Mouse (Mus musculus) heart, embryonic 12.5 days (tissue): ENCODE data around the gene Nxph3. TPM values are rescaled to one million over a fixed set of nuclear protein-coding genes. Genes with fewer than 3 reads are reported as not detected.

ENCODE experiments used
- polyA plus RNA-seq: library from polyadenylated mRNA; unstranded; fragments of >200 nt; fragmentation: Nextera tagmentation; extraction: Ambion mirVana; gene quantifications from 2 replicates; pipeline ENCODE4 v1.2.1, GENCODE M21; 2016

Nxph3 gene
- polyA plus RNA-seq, 1 experiment from 2014 or later = 0.43 TPM

Other genes starting within 250 kb of the Nxph3 start
- gene Kat7, start 204.3 kb downstream of the Nxph3 start, polyA plus RNA-seq = 56.0 and 58.3 TPM in 2 replicates
- 12.9 and 13.9 TPM in 2 replicates for gene Fam117a, start 177.6 kb downstream of the Nxph3 start, polyA plus RNA-seq
- 86.0 and 86.5 TPM in 2 replicates for gene Slc35b1, start 129.9 kb downstream of the Nxph3 start, polyA plus RNA-seq
- gene Spop, start 100.5 kb downstream of the Nxph3 start, polyA plus RNA-seq = 115 and 119 TPM in 2 replicates
- gene Ngfr, start 73.2 kb upstream of the Nxph3 start, polyA plus RNA-seq = 3.9 and 5.0 TPM in 2 replicates
- gene Phb, start 152.4 kb upstream of the Nxph3 start, polyA plus RNA-seq = 260 and 286 TPM in 2 replicates
- 12.8 and 14.3 TPM in 2 replicates for gene Zfp652, start 198.1 kb upstream of the Nxph3 start, polyA plus RNA-seq
- gene B130006D01Rik, start 209.0 kb upstream of the Nxph3 start, polyA plus RNA-seq = 0.56 and 0.76 TPM in 2 replicates